Mouse (Mus musculus) stomach, embryonic 15.5 days (tissue): ENCODE results near the gene AB124611. TPM values are rescaled to one million over a fixed set of nuclear protein-coding genes. Genes with fewer than 3 reads are reported as not detected.
A peak's percentile ranks its signal among the peaks of the same experiment; 100 is the strongest.

Source experiments
- ATAC-seq: fragments of 200-750 bp; cut with Nextera tagmentation; 2 replicates; pipeline ENCODE4 v1.8.0; 2017; ENCODE audit warnings: low read depth, moderate number of reproducible peaks, moderate TSS enrichment; ENCODE audit not compliant: insufficient read depth, low FRiP score
- H3K27ac ChIP-seq: fragments of 300-500 bp; sonication (generic); 2 replicates; pipeline ENCODE4 v1.5.1; 2015; ENCODE audit warnings: mild to moderate bottlenecking, inconsistent platforms
- H3K27me3 ChIP-seq: fragments of 300-500 bp; sonication (generic); replicated peaks from 2 replicates; pipeline ENCODE4 v1.6.1; 2015; ENCODE audit warnings: inconsistent platforms
- H3K36me3 ChIP-seq: fragments of 300-500 bp; sonication (generic); 2 replicates; pipeline ENCODE4 v1.6.1; 2015; ENCODE audit warnings: inconsistent platforms
- H3K4me1 ChIP-seq: fragments of 300-500 bp; sonication (generic); 2 replicates; pipeline ENCODE4 v1.6.1; 2015; ENCODE audit warnings: inconsistent platforms
- H3K4me2 ChIP-seq: fragments of 300-500 bp; sonication (generic); 2 replicates; pipeline ENCODE4 v1.6.1; 2015; ENCODE audit warnings: mild to moderate bottlenecking, inconsistent platforms
- H3K4me3 ChIP-seq: fragments of 300-500 bp; sonication (generic); replicated peaks from 2 replicates; pipeline ENCODE4 v1.5.1; 2015; ENCODE audit warnings: inconsistent platforms
- H3K9ac ChIP-seq: fragments of 300-500 bp; sonication (generic); 2 replicates; pipeline ENCODE4 v1.6.1; 2015; ENCODE audit warnings: inconsistent platforms
- H3K9me3 ChIP-seq: fragments of 300-500 bp; sonication (generic); 2 replicates; pipeline ENCODE4 v1.6.1; 2016; ENCODE audit warnings: inconsistent platforms
- WGBS: fragments of 180-500 bp; shearing (Covaris S2); methylation state at CpG from one replicate; pipeline ENCODE4 v1.1.7; 2015; 5-methylcytosine and 5-hydroxymethylcytosine counted together
- polyA plus RNA-seq: library from polyadenylated mRNA; unstranded; fragments of >200 nt; fragmentation: Nextera tagmentation; extraction: Ambion mirVana; gene quantifications from 2 replicates; pipeline ENCODE4 v1.2.1, GENCODE M21; 2015

AB124611 gene
- polyA plus RNA-seq, 1 experiment from 2014 or later, result 6.0 TPM

DNA sequence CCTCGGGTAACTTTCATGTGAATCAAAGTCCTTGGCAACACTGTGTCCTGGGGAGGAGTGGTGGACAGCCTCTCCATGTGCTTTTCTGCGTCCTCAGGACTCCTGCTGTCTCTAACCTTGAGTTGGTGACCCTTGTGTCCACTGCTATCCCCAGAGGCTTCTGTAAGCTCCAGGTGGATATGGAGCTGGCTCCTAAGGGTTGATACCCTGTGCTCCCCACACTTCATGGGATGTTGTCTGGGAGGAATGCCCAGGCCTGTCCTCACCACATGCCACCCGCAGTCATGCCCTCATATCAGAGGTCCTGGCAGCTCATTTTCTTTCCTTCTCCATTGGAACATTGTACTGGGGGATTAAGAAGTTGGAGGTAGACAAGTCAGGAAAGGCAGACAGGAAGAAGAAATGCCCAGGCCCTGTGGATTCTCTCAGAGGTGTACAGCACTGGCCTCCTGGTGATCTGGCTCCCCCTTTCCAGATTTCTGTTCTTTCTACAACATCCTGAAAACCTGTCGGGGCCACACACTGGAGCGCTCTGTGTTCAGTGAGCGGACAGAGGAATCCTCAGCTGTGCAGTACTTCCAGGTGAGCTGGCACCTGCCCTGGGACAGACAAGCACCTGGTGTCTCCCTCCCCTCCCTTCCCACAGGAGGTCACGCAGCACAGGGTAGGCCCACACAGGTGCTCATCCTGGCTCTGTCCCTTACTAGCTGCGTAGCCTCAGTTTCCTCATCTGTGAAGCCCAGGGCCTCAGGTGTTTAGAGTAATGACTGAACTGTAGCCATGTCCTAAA is 48.2 kb downstream of the AB124611 start:
- Histone ChIP-seq H3K27ac (no peak overlapping the region), H3K27me3 (no peaks in the 10 kb centered on the region), H3K4me3 (no peak overlapping the region), H3K36me3 (peaks cover 73% of the 10 kb centered on the region), H3K4me1 (no peaks in the 10 kb centered on the region), H3K4me2 (no peak overlapping the region), H3K9me3 (no peaks in the 10 kb centered on the region), H3K9ac (no peak overlapping the region)
- no peak for ATAC-seq
- WGBS, result 91% methylated on average over 8 of the region's 8 CpGs

DNA sequence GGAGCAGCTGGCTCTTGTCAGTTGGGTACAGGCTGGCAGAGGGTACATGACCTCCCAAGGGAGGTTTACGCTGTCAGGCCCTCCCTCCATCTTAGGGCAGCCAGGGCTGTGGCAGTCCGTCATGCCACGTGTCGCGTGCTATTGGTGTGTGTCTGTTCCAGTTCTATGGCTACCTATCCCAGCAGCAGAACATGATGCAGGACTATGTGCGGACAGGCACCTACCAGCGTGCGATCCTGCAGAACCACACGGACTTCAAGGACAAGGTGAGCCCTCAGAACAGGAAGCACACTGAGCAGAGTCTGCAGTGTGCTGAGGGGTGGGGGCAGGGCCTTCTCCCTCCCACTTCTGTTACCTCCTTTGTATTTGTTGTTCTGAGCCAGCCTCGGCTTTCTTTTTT is 49.3 kb downstream of the AB124611 start:
- no peak overlapping the region for H3K4me3 ChIP-seq
- 93% methylated on average over 10 of the region's 10 CpGs for WGBS
- ATAC-seq, result no peak
- no peaks in the 10 kb centered on the region for H3K9me3 ChIP-seq
- no peak overlapping the region for H3K9ac ChIP-seq
- H3K4me2 ChIP-seq, result no peak overlapping the region
- no peak overlapping the region for H3K27ac ChIP-seq
- no peaks in the 10 kb centered on the region for H3K27me3 ChIP-seq
- H3K36me3 ChIP-seq, result peaks cover 71% of the 10 kb centered on the region
- H3K4me1 ChIP-seq, result no peaks in the 10 kb centered on the region

DNA sequence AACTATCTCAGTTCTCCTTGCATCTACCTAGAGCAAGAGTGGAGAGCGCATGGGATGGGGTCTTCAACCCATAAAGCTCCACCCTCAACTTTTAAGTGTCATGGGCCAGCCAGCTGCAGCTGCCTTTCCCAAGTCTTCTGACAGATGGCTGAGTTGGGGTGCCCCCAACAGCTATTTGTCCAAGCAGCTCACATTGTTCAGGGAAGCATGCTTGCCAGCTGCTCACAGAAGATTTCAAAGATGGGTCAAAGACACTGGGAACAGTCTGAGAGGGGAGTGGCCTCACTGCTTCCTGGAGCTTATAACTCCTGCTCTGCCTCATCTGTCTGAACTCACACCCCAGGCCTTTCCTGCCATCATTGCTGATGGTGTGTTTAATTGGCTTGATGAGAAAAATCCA is 50.3 kb downstream of the AB124611 start:
- no peak overlapping the region for H3K4me2 ChIP-seq
- H3K27ac ChIP-seq, result no peak overlapping the region
- H3K4me1 ChIP-seq, result no peaks in the 10 kb centered on the region
- H3K27me3 ChIP-seq, result no peaks in the 10 kb centered on the region
- no peak overlapping the region for H3K9ac ChIP-seq
- H3K9me3 ChIP-seq, result no peaks in the 10 kb centered on the region
- 95% methylated on average over 1 of the region's 1 CpGs for whole genome bisulfite sequencing
- peaks cover 72% of the 10 kb centered on the region for H3K36me3 ChIP-seq
- no peak for ATAC-seq
- no peak overlapping the region for H3K4me3 ChIP-seq

DNA sequence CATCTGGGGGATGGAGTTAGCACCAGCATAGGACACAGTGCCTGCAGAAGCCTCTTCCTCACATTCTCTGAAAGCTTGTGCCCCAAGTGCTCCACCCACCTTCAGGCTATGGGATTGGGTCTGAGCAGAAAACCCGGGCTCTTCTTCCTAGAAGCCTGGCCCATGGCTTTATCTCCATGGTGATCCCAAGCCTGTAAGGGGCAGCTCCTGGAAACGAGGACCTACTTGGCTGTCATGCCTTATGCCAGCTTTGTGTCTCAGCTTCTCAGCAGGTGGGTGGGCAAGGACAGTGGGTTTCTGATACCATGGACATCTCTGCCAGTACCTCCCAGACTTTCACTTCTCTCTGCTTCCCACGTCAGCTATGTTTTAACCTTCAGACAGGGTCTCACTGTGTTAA is 52.2 kb downstream of the AB124611 start:
- ATAC-seq, result no peak
- no peak overlapping the region for H3K27ac ChIP-seq
- 88% methylated on average over 3 of the region's 3 CpGs for WGBS
- H3K36me3 ChIP-seq, result peaks cover 63% of the 10 kb centered on the region
- no peaks in the 10 kb centered on the region for H3K4me1 ChIP-seq
- no peak overlapping the region for H3K9ac ChIP-seq
- H3K9me3 ChIP-seq, result no peaks in the 10 kb centered on the region
- no peaks in the 10 kb centered on the region for H3K27me3 ChIP-seq
- H3K4me3 ChIP-seq, result no peak overlapping the region
- H3K4me2 ChIP-seq, result no peak overlapping the region

DNA sequence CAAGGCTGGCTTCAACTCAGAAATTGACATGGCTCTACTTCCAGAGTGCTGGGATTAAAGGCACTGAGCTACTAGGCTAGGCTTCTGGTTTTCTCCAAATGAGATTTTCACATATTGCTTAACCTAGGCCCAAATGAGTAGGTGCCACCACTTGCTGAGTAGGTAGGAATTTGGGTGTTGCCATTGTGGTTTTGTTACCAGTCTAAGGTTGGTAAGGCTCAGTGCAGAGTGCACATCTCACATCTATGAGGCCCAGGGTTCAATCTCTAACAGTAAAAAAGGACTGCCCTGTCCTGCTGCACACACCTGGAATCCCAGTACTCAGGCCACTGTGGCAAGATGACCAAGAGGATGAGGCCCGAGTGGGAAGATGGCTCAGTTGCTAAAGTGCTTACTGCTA is 59.4 kb downstream of the AB124611 start:
- H3K4me2 ChIP-seq, result no peak overlapping the region
- no peak overlapping the region for H3K27ac ChIP-seq
- H3K36me3 ChIP-seq, result peaks cover 76% of the 10 kb centered on the region
- no peak overlapping the region for H3K4me3 ChIP-seq
- no peaks in the 10 kb centered on the region for H3K27me3 ChIP-seq
- H3K4me1 ChIP-seq, result no peaks in the 10 kb centered on the region
- no peak overlapping the region for H3K9ac ChIP-seq
- no peak for ATAC-seq
- WGBS, result 86% methylated on average over 1 of the region's 1 CpGs
- no peaks in the 10 kb centered on the region for H3K9me3 ChIP-seq

DNA sequence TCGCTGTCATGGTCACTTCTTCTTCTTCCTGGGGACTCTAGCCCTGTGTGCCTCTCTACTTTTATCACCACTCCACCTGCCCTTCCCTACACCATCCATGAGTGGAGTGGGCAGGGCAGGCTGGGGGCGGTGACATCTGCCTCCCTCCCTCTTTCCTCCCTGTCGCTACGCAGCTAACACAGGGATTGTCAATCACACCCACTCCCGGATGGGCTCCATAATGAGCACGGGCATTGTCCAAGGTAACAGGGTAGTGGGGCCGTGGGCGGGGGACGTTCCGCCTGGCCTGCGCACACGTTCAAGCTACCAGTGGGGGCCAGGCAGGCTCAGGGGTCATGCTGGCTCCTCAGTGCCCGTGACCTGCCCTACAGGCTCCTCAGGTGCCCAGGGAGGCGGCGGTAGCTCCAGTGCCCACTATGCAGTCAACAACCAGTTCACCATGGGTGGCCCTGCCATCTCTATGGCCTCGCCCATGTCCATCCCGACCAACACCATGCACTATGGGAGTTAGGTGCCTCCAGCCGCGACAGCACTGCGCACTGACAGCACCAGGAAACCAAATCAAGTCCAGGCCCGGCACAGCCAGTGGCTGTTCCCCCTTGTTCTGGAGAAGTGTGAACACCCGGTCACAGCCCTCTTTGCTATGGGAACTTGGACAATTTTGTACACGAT is 61.8 kb downstream of the AB124611 start:
- Histone ChIP-seq H3K9ac (no peak overlapping the region), H3K36me3 (peaks cover 68% of the 10 kb centered on the region), H3K27ac (no peak overlapping the region), H3K4me3 (no peak overlapping the region), H3K27me3 (no peaks in the 10 kb centered on the region), H3K4me1 (no peaks in the 10 kb centered on the region), H3K4me2 (no peak overlapping the region), H3K9me3 (no peaks in the 10 kb centered on the region)
- 87% methylated on average over 23 of the region's 23 CpGs for WGBS
- no peak for ATAC-seq

DNA sequence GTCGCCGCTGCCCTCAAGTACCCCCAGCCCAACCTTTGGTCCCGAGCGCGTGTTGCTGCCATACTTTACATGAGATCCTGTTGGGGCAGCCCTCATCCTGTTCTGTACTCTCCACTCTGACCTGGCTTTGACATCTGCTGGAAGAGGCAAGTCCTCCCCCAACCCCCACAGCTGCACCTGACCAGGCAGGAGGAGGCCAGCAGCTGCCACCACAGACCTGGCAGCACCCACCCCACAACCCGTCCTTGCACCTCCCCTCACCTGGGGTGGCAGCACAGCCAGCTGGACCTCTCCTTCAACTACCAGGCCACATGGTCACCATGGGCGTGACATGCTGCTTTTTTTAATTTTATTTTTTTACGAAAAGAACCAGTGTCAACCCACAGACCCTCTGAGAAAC is 62.4 kb downstream of the AB124611 start:
- Histone ChIP-seq H3K4me3 (no peak overlapping the region), H3K4me2 (no peak overlapping the region), H3K9me3 (no peaks in the 10 kb centered on the region), H3K27me3 (no peaks in the 10 kb centered on the region), H3K4me1 (no peaks in the 10 kb centered on the region), H3K27ac (no peak overlapping the region), H3K36me3 (peaks cover 63% of the 10 kb centered on the region), H3K9ac (no peak overlapping the region)
- 83% methylated on average over 8 of the region's 8 CpGs for WGBS
- no peak for ATAC-seq

DNA sequence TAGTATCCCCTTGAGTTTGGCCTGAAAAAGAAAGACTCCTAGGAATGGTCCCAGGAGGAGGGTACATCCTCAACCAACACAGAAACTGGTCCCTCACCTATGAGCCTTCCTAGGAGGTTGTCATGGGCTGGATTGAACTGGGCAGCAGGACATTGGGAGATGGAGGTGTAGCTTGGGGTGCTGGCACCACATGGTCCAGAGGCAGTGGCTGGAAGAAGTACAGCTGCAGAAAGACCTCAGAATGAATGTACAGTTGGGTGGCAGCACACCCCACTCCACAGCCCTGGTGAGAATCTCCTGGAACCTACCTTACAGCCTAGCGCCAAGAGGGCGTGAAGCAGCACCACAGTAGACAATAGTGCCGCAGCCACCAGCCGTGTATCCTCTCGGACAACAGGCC is 63.6 kb downstream of the AB124611 start:
- 93% methylated on average over 5 of the region's 5 CpGs for WGBS

DNA sequence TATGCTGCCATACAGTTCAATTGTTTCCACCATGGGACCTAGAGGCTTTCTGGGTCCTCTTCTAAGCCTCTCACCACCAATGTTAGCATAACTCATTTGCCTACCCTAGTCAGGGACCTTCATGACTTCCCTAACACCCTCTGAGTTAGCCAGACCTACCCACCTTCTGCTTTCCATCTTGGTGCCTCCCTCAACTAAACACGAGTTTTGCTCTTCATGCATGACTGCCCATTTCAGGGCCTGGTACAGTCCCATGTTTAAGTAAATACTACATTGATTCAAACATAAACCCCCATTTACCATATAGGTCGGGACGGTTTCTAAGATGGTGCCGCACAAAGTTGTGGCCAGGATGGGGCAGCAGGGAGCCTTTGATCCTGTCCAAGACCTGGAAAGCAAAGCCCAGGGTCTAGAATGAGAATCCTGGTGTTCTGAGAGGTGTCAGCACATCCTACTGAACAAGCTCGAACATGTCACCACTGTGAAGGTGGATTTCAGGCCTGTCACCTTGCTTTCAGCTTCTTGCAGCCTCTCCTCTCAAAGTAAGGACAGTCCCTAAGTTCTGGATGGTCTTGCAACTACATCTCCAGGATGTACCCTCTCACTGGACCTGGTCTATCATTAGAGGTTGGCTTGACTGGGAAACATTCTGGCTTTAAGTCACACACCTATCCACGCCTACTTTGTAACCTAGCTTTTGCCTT is 65.3 kb downstream of the AB124611 start:
- no peaks in the 10 kb centered on the region for H3K9me3 ChIP-seq
- no peak for ATAC-seq
- peaks cover 42% of the 10 kb centered on the region for H3K36me3 ChIP-seq
- H3K4me3 ChIP-seq, result peak overlapping the region; percentile 82
- peaks cover 14% of the 10 kb centered on the region for H3K4me1 ChIP-seq
- H3K27me3 ChIP-seq, result no peaks in the 10 kb centered on the region
- no peak overlapping the region for H3K9ac ChIP-seq
- WGBS, result 82% methylated on average over 6 of the region's 6 CpGs
- H3K4me2 ChIP-seq, result peak overlapping the region; percentile 92
- H3K27ac ChIP-seq, result no peak overlapping the region

More for the DNA sequence above, 63.6 kb downstream of the AB124611 start:
- H3K9me3 ChIP-seq, result no peaks in the 10 kb centered on the region
- H3K36me3 ChIP-seq, result peaks cover 55% of the 10 kb centered on the region
- peaks cover 11% of the 10 kb centered on the region for H3K4me1 ChIP-seq
- no peaks in the 10 kb centered on the region for H3K27me3 ChIP-seq
- H3K4me3 ChIP-seq, result no peak overlapping the region
- no peak overlapping the region for H3K27ac ChIP-seq
- ATAC-seq, result no peak
- no peak overlapping the region for H3K4me2 ChIP-seq
- H3K9ac ChIP-seq, result no peak overlapping the region

DNA sequence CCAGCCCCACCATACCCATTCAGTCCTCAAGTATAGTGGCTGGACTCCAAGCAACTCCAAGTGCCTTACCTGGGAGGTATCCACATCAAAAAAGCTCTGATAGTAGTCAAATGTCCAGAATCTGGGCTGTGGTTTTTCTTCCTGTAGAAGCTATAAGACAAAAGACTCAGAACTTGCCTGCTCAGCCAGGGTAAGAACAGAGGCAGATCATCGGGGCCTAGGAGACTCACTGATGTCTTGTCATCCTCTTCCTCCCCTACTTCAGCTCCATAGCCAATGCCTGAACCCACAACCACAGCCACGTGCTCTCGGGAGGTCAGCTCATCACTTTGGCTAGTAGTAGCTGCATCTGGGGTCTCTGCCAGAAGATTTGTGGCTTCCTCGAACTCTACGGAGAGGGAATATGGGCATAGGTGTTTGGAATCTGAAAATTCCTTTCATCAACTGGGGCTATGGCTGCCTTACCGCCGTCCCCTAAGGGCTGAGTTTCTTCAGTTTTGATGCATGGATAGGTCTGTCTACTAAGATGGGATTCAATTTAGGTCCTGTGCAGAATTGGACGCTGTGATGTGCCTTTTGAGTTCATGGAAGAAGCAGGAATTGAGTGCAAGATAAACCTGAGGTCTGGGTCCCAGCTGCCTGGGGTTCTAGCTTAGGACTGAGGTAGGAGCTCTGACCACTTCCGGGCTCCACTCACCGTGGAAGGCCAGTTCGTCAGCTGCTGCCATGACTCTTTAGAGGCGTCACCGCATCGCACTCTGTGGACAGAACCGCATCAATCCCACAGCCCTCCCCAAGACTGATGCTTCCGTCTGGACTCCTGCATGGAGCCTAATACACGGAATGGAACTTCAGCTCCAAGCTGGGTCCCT is 66.1 kb downstream of the AB124611 start:
- peaks cover 34% of the 10 kb centered on the region for H3K36me3 ChIP-seq
- peak; percentile 63 for ATAC-seq
- H3K27ac ChIP-seq, result peak overlapping the region; percentile 46; the same call in 1 of the 2 replicates
- WGBS, result 16% methylated on average over 17 of the region's 17 CpGs
- no peaks in the 10 kb centered on the region for H3K9me3 ChIP-seq
- H3K4me3 ChIP-seq, result peak overlapping the region; percentile 82
- peak overlapping the region; percentile 92 for H3K4me2 ChIP-seq
- peaks cover 14% of the 10 kb centered on the region for H3K4me1 ChIP-seq
- H3K9ac ChIP-seq, result peak overlapping the region; percentile 44; the same call in 1 of the 2 replicates
- H3K27me3 ChIP-seq, result no peaks in the 10 kb centered on the region

DNA sequence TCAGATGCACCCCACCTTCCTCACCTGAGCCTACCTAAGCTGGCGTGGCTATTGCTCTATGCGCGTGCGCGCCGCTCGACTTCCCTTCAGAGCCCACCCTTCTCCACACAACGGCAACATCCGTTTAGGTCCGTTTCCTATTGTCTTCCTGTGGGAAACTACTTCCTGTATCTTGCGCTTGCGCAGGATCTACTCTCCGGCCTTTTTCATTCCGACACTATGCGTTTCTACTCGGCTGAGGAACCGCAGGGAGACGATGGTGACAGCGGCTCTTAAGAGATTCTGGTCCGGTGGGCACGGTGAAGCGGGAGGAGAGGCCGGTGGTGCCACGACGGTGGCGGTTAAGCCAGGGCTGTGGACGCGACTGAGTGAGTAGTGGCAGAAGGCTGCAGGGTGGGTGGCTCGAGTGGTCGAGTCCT is 66.7 kb downstream of the AB124611 start, which contains the start of the genes Timm29 and Yipf2:
TSS of gene Timm29 (plus strand) at position 20 of the 419 bp plus-strand sequence.
TSS of gene Yipf2 (minus strand) at position 126 of the 419 bp plus-strand sequence.
- peak within 1 kb of the TSS; percentile 92 for H3K4me2 ChIP-seq
- H3K36me3 ChIP-seq, result peaks cover 28% of the 10 kb centered on the region
- 0% methylated on average over 30 of the region's 30 CpGs for WGBS
- peak; percentile 90 for ATAC-seq
- peak within 1 kb of the TSS; percentile 82 for H3K4me3 ChIP-seq
- peak within 1 kb of the TSS; percentile 86 for H3K9ac ChIP-seq
- H3K27ac ChIP-seq, result peak within 1 kb of the TSS; percentile 87
- peaks cover 14% of the 10 kb centered on the region for H3K4me1 ChIP-seq
- H3K9me3 ChIP-seq, result no peaks in the 10 kb centered on the region
- H3K27me3 ChIP-seq, result no peaks in the 10 kb centered on the region
